Mouse (Mus musculus): ENCODE data around the gene Syt3. TPM values are rescaled to one million over a fixed set of nuclear protein-coding genes. Genes with fewer than 3 reads are reported as not detected.
A peak's percentile ranks its signal among the peaks of the same experiment; 100 is the strongest.

Gene Syt3
- polyA plus RNA-seq, 1 experiment from 2014 or later = 1.6 TPM

- Histone ChIP-seq H3K27me3 (replicated peaks; ENCODE audit: control insufficient read depth, insufficient read depth, low read length) (peaks cover 57% of the 10 kb centered on the region), H3K4me1 (replicated peaks; ENCODE audit: control insufficient read depth, insufficient read depth, low read length) (no peaks in the 10 kb centered on the region), H3K4me2 (ENCODE audit: low read length) (no peak overlapping the region), H3K9me3 (ENCODE audit: control insufficient read depth, low read length) (no peaks in the 10 kb centered on the region), H3K9ac (ENCODE audit: low read length) (no peak overlapping the region), H3K36me3 (ENCODE audit: control insufficient read depth, insufficient read depth, low read length) (no peaks in the 10 kb centered on the region), H3K27ac (ENCODE audit: low read depth) (no peak overlapping the region), H3K4me3 (ENCODE audit: low read depth, low read length) (no peak overlapping the region)
- WGBS = 72% methylated on average over 2 of the region's 2 CpGs
- DNase-seq (ENCODE audit: low spot score) (no peak), ATAC-seq (replicated peaks; ENCODE audit: low FRiP score, low TSS enrichment, low read depth) (no peak)
These were observed 55.8 kb downstream of the Syt3 start for GRCm38 (mm10) chr7:44439696-44440095.

DNA sequence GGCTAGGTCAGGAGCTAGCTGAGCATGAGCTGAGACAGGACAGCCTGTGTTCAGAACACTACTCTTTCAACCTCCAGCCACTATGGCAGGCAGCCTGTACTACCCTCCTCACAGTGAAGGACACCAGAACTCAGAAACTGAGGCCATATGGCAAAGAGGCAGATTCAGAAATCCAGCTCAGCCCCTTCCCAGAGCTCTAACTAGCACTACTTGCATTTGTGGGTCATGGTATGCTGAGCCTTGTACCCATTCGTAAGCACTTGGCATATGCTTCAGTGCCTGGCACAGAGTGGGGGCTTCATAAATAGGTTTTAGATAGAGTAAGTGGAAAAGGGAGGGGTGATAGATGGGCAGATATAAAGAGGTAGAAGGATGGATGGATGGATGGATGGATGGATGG is 56.6 kb downstream of the Syt3 start:
- Histone ChIP-seq H3K9me3 (ENCODE audit: control insufficient read depth, low read length) (no peaks in the 10 kb centered on the region), H3K36me3 (ENCODE audit: control insufficient read depth, insufficient read depth, low read length) (no peaks in the 10 kb centered on the region), H3K4me2 (ENCODE audit: low read length) (no peak overlapping the region), H3K4me3 (ENCODE audit: low read depth, low read length) (no peak overlapping the region), H3K27me3 (replicated peaks; ENCODE audit: control insufficient read depth, insufficient read depth, low read length) (peaks cover 65% of the 10 kb centered on the region), H3K9ac (ENCODE audit: low read length) (no peak overlapping the region), H3K27ac (ENCODE audit: low read depth) (no peak overlapping the region), H3K4me1 (replicated peaks; ENCODE audit: control insufficient read depth, insufficient read depth, low read length) (no peaks in the 10 kb centered on the region)
- WGBS = 82% methylated on average over 1 of the region's 1 CpGs
- DNase-seq (ENCODE audit: low spot score) = no peak
- ATAC-seq (replicated peaks; ENCODE audit: low FRiP score, low TSS enrichment, low read depth) = no peak

DNA sequence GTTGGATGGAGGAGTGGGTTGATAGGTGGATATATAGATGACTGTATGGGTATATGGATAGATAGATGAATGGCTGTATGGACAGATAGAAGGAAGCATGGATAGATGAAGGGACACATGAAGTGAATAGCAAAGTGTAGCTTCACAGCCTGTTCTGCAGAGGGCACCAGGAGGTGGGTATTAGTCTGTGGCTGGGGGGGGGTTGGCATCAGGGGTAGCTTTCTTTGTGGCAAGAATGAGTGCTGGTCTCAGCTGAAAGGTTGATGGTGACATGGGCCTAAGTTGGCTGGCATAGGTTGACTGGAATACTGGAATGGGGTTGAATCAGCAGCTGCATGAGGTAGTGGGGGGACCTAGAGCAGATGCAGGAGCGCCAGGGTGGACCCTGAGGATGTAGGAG is 57.3 kb downstream of the Syt3 start:
- no peaks in the 10 kb centered on the region for H3K4me1 ChIP-seq (replicated peaks; ENCODE audit: control insufficient read depth, insufficient read depth, low read length)
- H3K27ac ChIP-seq (ENCODE audit: low read depth) = no peak overlapping the region
- H3K9ac ChIP-seq (ENCODE audit: low read length) = no peak overlapping the region
- H3K4me2 ChIP-seq (ENCODE audit: low read length) = no peak overlapping the region
- no peak overlapping the region for H3K4me3 ChIP-seq (ENCODE audit: low read depth, low read length)
- peaks cover 72% of the 10 kb centered on the region for H3K27me3 ChIP-seq (replicated peaks; ENCODE audit: control insufficient read depth, insufficient read depth, low read length)
- no peaks in the 10 kb centered on the region for H3K36me3 ChIP-seq (ENCODE audit: control insufficient read depth, insufficient read depth, low read length)
- H3K9me3 ChIP-seq (ENCODE audit: control insufficient read depth, low read length) = no peaks in the 10 kb centered on the region
- 0% methylated on average over 1 of the region's 1 CpGs for WGBS
- no peak for DNase-seq (ENCODE audit: low spot score)
- ATAC-seq (replicated peaks; ENCODE audit: low FRiP score, low TSS enrichment, low read depth) = no peak

- H3K4me2 ChIP-seq (ENCODE audit: low read length) = peak overlapping the region; percentile 33
- ATAC-seq (replicated peaks; ENCODE audit: low FRiP score, low TSS enrichment, low read depth) (peak; percentile 42; the same call in 1 of the 2 replicates), DNase-seq (ENCODE audit: low spot score) (no peak)
- 0 out of 2 replicates have a peak overlapping the region, but pooled peaks have one; percentile 22 for H3K27ac ChIP-seq (ENCODE audit: low read depth)
- H3K4me1 ChIP-seq (replicated peaks; ENCODE audit: control insufficient read depth, insufficient read depth, low read length) = no peaks in the 10 kb centered on the region
- WGBS = under 1% methylated on average over 14 of the region's 14 CpGs
- no peaks in the 10 kb centered on the region for H3K9me3 ChIP-seq (ENCODE audit: control insufficient read depth, low read length)
- H3K27me3 ChIP-seq (replicated peaks; ENCODE audit: control insufficient read depth, insufficient read depth, low read length) = peaks cover 77% of the 10 kb centered on the region
- peak overlapping the region; percentile 11; the same call in 1 of the 2 replicates for H3K9ac ChIP-seq (ENCODE audit: low read length)
- H3K4me3 ChIP-seq (ENCODE audit: low read depth, low read length) = peak overlapping the region; percentile 26
- H3K36me3 ChIP-seq (ENCODE audit: control insufficient read depth, insufficient read depth, low read length) = no peaks in the 10 kb centered on the region
These were observed 57.8 kb downstream of the Syt3 start for GRCm38 (mm10) chr7:44441648-44442109.

DNA sequence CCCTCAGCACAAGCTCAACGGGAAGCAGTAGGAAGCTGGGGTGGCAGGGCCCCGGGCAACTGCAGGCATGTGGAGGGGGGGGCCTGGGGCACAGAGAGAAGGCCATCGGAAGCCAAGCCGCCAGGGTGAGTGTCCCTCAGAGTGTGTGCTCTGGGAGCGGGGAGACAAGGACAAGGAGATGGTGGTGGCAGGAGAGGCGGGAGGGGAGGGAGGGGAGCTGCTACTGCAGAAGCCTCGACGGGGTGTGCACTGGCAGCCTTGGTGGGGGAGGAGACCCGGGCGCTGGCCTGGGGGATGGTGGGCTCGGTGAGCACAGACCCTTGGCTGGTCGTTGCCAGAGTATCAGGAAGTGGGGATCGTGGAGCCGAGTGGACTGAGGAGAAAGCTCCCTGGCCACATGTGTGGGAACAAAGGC is 58.5 kb downstream of the Syt3 start:
- no peaks in the 10 kb centered on the region for H3K4me1 ChIP-seq (replicated peaks; ENCODE audit: control insufficient read depth, insufficient read depth, low read length)
- 0 out of 2 replicates have a peak overlapping the region, but pooled peaks have one; percentile 22 for H3K27ac ChIP-seq (ENCODE audit: low read depth)
- peak overlapping the region; percentile 33 for H3K4me2 ChIP-seq (ENCODE audit: low read length)
- ATAC-seq (replicated peaks; ENCODE audit: low FRiP score, low TSS enrichment, low read depth) (no peak), DNase-seq (ENCODE audit: low spot score) (no peak)
- peak overlapping the region; percentile 26 for H3K4me3 ChIP-seq (ENCODE audit: low read depth, low read length)
- H3K9ac ChIP-seq (ENCODE audit: low read length) = peak overlapping the region; percentile 40
- WGBS = 1% methylated on average over 13 of the region's 14 CpGs
- H3K9me3 ChIP-seq (ENCODE audit: control insufficient read depth, low read length) = no peaks in the 10 kb centered on the region
- no peaks in the 10 kb centered on the region for H3K36me3 ChIP-seq (ENCODE audit: control insufficient read depth, insufficient read depth, low read length)
- peaks cover 82% of the 10 kb centered on the region for H3K27me3 ChIP-seq (replicated peaks; ENCODE audit: control insufficient read depth, insufficient read depth, low read length)

DNA sequence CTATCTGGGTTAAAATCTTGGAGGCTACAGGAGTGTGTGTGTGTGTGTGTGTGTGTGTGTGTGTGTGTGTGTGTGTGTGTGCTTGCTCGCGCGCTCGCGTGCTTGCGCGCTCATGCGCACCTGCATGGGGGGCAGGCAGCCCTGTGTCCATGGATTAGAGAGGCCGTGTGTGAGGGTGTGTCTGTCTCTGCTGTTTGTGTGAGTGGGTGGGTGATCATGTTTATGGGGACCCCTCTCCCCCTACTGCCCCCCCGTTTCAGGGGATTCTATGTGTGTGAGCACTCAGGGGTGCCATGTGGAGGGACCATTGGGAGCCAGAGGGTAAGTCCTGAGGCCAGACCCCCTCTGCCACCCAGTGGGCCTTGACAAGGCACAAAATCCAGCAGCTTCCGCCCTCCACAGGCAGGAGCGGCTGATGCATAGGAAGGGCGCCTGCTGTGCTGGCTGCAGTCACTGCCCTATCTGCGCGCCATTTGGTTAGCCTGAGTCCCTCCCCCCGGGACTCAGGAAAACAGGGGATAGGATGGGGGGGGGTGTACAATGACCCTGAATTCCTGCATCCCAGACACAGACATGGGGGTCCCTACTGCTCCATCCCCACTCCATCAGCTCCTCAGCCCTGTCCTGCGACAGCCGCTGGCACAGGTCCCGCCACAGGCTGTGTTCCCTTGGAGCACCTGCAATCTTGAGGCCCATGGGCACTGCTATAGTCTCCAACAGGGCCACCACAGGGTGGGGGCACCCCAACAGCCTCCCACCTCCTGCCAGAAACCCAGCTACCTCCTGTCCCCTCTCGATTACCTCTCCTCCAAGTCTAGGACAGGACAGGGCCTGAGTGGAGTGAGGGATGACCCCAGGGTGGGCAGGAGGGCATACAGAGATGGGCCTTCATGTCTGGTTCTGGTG is 59.6 kb downstream of the Syt3 start:
- Histone ChIP-seq H3K4me3 (ENCODE audit: low read depth, low read length) (peak overlapping the region; percentile 26), H3K9ac (ENCODE audit: low read length) (peak overlapping the region; percentile 40; the same call in 1 of the 2 replicates), H3K9me3 (ENCODE audit: control insufficient read depth, low read length) (no peaks in the 10 kb centered on the region), H3K4me2 (ENCODE audit: low read length) (peak overlapping the region; percentile 33; the same call in 1 of the 2 replicates), H3K36me3 (ENCODE audit: control insufficient read depth, insufficient read depth, low read length) (no peaks in the 10 kb centered on the region), H3K27me3 (replicated peaks; ENCODE audit: control insufficient read depth, insufficient read depth, low read length) (peaks cover 82% of the 10 kb centered on the region), H3K4me1 (replicated peaks; ENCODE audit: control insufficient read depth, insufficient read depth, low read length) (no peaks in the 10 kb centered on the region), H3K27ac (ENCODE audit: low read depth) (no peak overlapping the region)
- ATAC-seq (replicated peaks; ENCODE audit: low FRiP score, low TSS enrichment, low read depth) (no peak), DNase-seq (ENCODE audit: low spot score) (no peak)
- 6% methylated on average over 20 of the region's 20 CpGs for WGBS

GRCm38 (mm10) chr7:44444886-44445527 is 61.1 kb downstream of the Syt3 start:
- H3K36me3 ChIP-seq (ENCODE audit: control insufficient read depth, insufficient read depth, low read length) = no peaks in the 10 kb centered on the region
- DNase-seq (ENCODE audit: low spot score) (no peak), ATAC-seq (replicated peaks; ENCODE audit: low FRiP score, low TSS enrichment, low read depth) (no peak)
- no peak overlapping the region for H3K9ac ChIP-seq (ENCODE audit: low read length)
- H3K27me3 ChIP-seq (replicated peaks; ENCODE audit: control insufficient read depth, insufficient read depth, low read length) = peaks cover 72% of the 10 kb centered on the region
- no peaks in the 10 kb centered on the region for H3K4me1 ChIP-seq (replicated peaks; ENCODE audit: control insufficient read depth, insufficient read depth, low read length)
- no peak overlapping the region for H3K4me2 ChIP-seq (ENCODE audit: low read length)
- H3K9me3 ChIP-seq (ENCODE audit: control insufficient read depth, low read length) = no peaks in the 10 kb centered on the region
- 9% methylated on average over 28 of the region's 29 CpGs for WGBS
- H3K4me3 ChIP-seq (ENCODE audit: low read depth, low read length) = no peak overlapping the region
- no peak overlapping the region for H3K27ac ChIP-seq (ENCODE audit: low read depth)

DNA sequence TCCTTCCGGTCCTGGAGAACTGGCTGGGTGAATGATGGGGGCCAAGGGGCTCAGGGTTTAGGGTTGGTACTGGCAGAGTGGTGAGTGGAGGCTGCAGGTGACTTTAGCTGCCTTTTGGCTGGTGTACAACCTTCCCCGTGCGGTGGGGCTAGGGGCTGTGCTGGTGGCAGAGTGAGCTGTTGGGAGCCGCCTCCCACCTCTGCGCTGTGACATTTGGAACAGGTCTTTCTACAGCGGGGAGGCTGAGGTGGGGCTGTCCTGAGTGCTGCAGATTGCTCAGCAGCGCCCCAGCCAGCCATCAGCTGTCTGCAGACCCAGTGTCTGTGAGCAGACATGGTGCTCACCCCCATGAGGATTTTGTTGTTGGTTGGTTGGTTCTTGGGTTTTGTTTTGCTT is 61.6 kb downstream of the Syt3 start:
- DNase-seq (ENCODE audit: low spot score) = no peak
- Histone ChIP-seq H3K27ac (ENCODE audit: low read depth) (no peak overlapping the region), H3K4me3 (ENCODE audit: low read depth, low read length) (no peak overlapping the region), H3K9me3 (ENCODE audit: control insufficient read depth, low read length) (no peaks in the 10 kb centered on the region), H3K4me2 (ENCODE audit: low read length) (no peak overlapping the region), H3K27me3 (replicated peaks; ENCODE audit: control insufficient read depth, insufficient read depth, low read length) (peaks cover 66% of the 10 kb centered on the region), H3K36me3 (ENCODE audit: control insufficient read depth, insufficient read depth, low read length) (no peaks in the 10 kb centered on the region), H3K9ac (ENCODE audit: low read length) (no peak overlapping the region), H3K4me1 (replicated peaks; ENCODE audit: control insufficient read depth, insufficient read depth, low read length) (no peaks in the 10 kb centered on the region)
- ATAC-seq (replicated peaks; ENCODE audit: low FRiP score, low TSS enrichment, low read depth) = no peak
- 11% methylated on average over 7 of the region's 7 CpGs for WGBS

Data from intestine, embryonic 14.5 days (tissue).